Mouse (Mus musculus) thymus, adult 2 months (tissue): ENCODE results near the gene Tpp1.

Experiments
- CTCF ChIP-seq: fragments of 200-500 bp; IDR thresholded peaks from 2 replicates; pipeline ENCODE4 v1.5.1; 2012; ENCODE audit warnings: mild to moderate bottlenecking, control low read depth, low read length, moderate library complexity, borderline replicate concordance; ENCODE audit not compliant: control insufficient read depth, poor library complexity, insufficient read depth; ENCODE audit errors: extremely low read depth
- POLR2A ChIP-seq: fragments of 200-500 bp; IDR thresholded peaks from 2 replicates; pipeline ENCODE4 v1.6.1; 2012; ENCODE audit warnings: mild to moderate bottlenecking, low read length, control low read depth, moderate library complexity; ENCODE audit not compliant: control insufficient read depth, poor library complexity, insufficient read depth; ENCODE audit errors: extremely low read depth

- TF ChIP-seq CTCF = no peak
- TF ChIP-seq POLR2A = no peak
Measured at GRCm38 (mm10) chr7:105753281-105753680, 1.2 kb upstream of the Tpp1 start.
